Mouse (Mus musculus): ENCODE measurements around the gene Ankrd31. TPM values are rescaled to one million over a fixed set of nuclear protein-coding genes. Genes with fewer than 3 reads are reported as not detected.
"Not testable (repeated sequence)": the region's sequence is repeated elsewhere in the genome, so short reads cannot be mapped to it uniquely, and the experiment has no call there.

Gene Ankrd31
- polyA plus RNA-seq, 1 experiment = not detected

- 30% methylated on average over 1 of the region's 1 CpGs for WGBS
- no peak for DNase-seq
These were observed 12.9 kb upstream of the Ankrd31 start for GRCm38 (mm10) chr13:96735175-96735574.

GRCm38 (mm10) chr13:96740159-96740558 lies 7.9 kb upstream of the Ankrd31 start:
- no peak for TF ChIP-seq CTCF (IDR thresholded peaks at IDR 0.05; ENCODE audit: insufficient read depth, low read length)
- TF ChIP-seq POLR2A (IDR thresholded peaks at IDR 0.05; ENCODE audit: borderline replicate concordance, extremely low read depth, low read depth, low read length) = no peak
- no peak for DNase-seq
- WGBS = 86% methylated on average over 2 of the region's 2 CpGs
- Histone ChIP-seq H3K4me3 (replicated peaks; ENCODE audit: extremely low read depth, low read depth, low read length) (no peak overlapping the region), H3K4me1 (ENCODE audit: control insufficient read depth, insufficient read depth, low read length) (no peaks in the 10 kb centered on the region)

More at GRCm38 (mm10) chr13:96735175-96735574, 12.9 kb upstream of the Ankrd31 start:
- TF ChIP-seq POLR2A (IDR thresholded peaks at IDR 0.05; ENCODE audit: borderline replicate concordance, extremely low read depth, low read depth, low read length) (no peak), CTCF (IDR thresholded peaks at IDR 0.05; ENCODE audit: insufficient read depth, low read length) (no peak)
- H3K4me1 ChIP-seq (ENCODE audit: control insufficient read depth, insufficient read depth, low read length) = no peaks in the 10 kb centered on the region
- no peak overlapping the region for H3K4me3 ChIP-seq (replicated peaks; ENCODE audit: extremely low read depth, low read depth, low read length)

GRCm38 (mm10) chr13:96742871-96743270 lies 5.2 kb upstream of the Ankrd31 start:
- WGBS = 78% methylated on average over 2 of the region's 2 CpGs
- DNase-seq = no peak
- no peak for TF ChIP-seq CTCF (IDR thresholded peaks at IDR 0.05; ENCODE audit: insufficient read depth, low read length)
- TF ChIP-seq POLR2A (IDR thresholded peaks at IDR 0.05; ENCODE audit: borderline replicate concordance, extremely low read depth, low read depth, low read length) = no peak
- H3K4me1 ChIP-seq (ENCODE audit: control insufficient read depth, insufficient read depth, low read length) = no peaks in the 10 kb centered on the region
- no peak overlapping the region for H3K4me3 ChIP-seq (replicated peaks; ENCODE audit: extremely low read depth, low read depth, low read length)

GRCm38 (mm10) chr13:96746055-96746454 lies 2.0 kb upstream of the Ankrd31 start:
- WGBS = 20% methylated on average over 6 of the region's 6 CpGs
- TF ChIP-seq CTCF (IDR thresholded peaks at IDR 0.05; ENCODE audit: insufficient read depth, low read length) = no peak
- no peak for TF ChIP-seq POLR2A (IDR thresholded peaks at IDR 0.05; ENCODE audit: borderline replicate concordance, extremely low read depth, low read depth, low read length)
- H3K4me3 ChIP-seq (replicated peaks; ENCODE audit: extremely low read depth, low read depth, low read length) = no peak overlapping the region
- DNase-seq = no peak
- H3K4me1 ChIP-seq (ENCODE audit: control insufficient read depth, insufficient read depth, low read length) = no peaks in the 10 kb centered on the region

- Histone ChIP-seq H3K4me1 (ENCODE audit: control insufficient read depth, insufficient read depth, low read length) (no peaks in the 10 kb centered on the region), H3K4me3 (replicated peaks; ENCODE audit: extremely low read depth, low read depth, low read length) (no peak overlapping the region)
- DNase-seq = no peak
- TF ChIP-seq POLR2A (IDR thresholded peaks at IDR 0.05; ENCODE audit: borderline replicate concordance, extremely low read depth, low read depth, low read length) = no peak
- TF ChIP-seq CTCF (IDR thresholded peaks at IDR 0.05; ENCODE audit: insufficient read depth, low read length) = no peak
- 86% methylated on average over 6 of the region's 6 CpGs for WGBS
These were observed 1.8 kb downstream of the Ankrd31 start for GRCm38 (mm10) chr13:96749859-96750258.

- WGBS = 62% methylated on average over 2 of the region's 2 CpGs
- Histone ChIP-seq H3K4me1 (ENCODE audit: control insufficient read depth, insufficient read depth, low read length) (no peaks in the 10 kb centered on the region), H3K4me3 (replicated peaks; ENCODE audit: extremely low read depth, low read depth, low read length) (no peak overlapping the region)
- no peak for TF ChIP-seq POLR2A (IDR thresholded peaks at IDR 0.05; ENCODE audit: borderline replicate concordance, extremely low read depth, low read depth, low read length)
- no peak for TF ChIP-seq CTCF (IDR thresholded peaks at IDR 0.05; ENCODE audit: insufficient read depth, low read length)
- DNase-seq = no peak
These were observed 12.8 kb downstream of the Ankrd31 start for GRCm38 (mm10) chr13:96760848-96761247.

- not testable (repeated sequence) for DNase-seq; H3K4me1 ChIP-seq (ENCODE audit: control insufficient read depth, insufficient read depth, low read length); H3K4me3 ChIP-seq (replicated peaks; ENCODE audit: extremely low read depth, low read depth, low read length)
- 82% methylated on average over 5 of the region's 5 CpGs for WGBS
These were observed 38.0 kb downstream of the Ankrd31 start for GRCm38 (mm10) chr13:96786071-96786470.

GRCm38 (mm10) chr13:96793451-96793850 lies 45.4 kb downstream of the Ankrd31 start:
- Histone ChIP-seq H3K4me1 (ENCODE audit: control insufficient read depth, insufficient read depth, low read length) (no peaks in the 10 kb centered on the region), H3K4me3 (replicated peaks; ENCODE audit: extremely low read depth, low read depth, low read length) (no peak overlapping the region)
- no peak for DNase-seq
- TF ChIP-seq CTCF (IDR thresholded peaks at IDR 0.05; ENCODE audit: insufficient read depth, low read length) (no peak), POLR2A (IDR thresholded peaks at IDR 0.05; ENCODE audit: borderline replicate concordance, extremely low read depth, low read depth, low read length) (no peak)
- 81% methylated on average over 2 of the region's 2 CpGs for WGBS

- Histone ChIP-seq H3K4me1 (ENCODE audit: control insufficient read depth, insufficient read depth, low read length) (no peaks in the 10 kb centered on the region), H3K4me3 (replicated peaks; ENCODE audit: extremely low read depth, low read depth, low read length) (no peak overlapping the region)
- DNase-seq = no peak
- 79% methylated on average over 3 of the region's 3 CpGs for WGBS
- TF ChIP-seq CTCF (IDR thresholded peaks at IDR 0.05; ENCODE audit: insufficient read depth, low read length) (no peak), POLR2A (IDR thresholded peaks at IDR 0.05; ENCODE audit: borderline replicate concordance, extremely low read depth, low read depth, low read length) (no peak)
These were observed 47.2 kb downstream of the Ankrd31 start for GRCm38 (mm10) chr13:96795301-96795700.

- 6% methylated on average over 2 of the region's 2 CpGs for WGBS
- TF ChIP-seq POLR2A (IDR thresholded peaks at IDR 0.05; ENCODE audit: borderline replicate concordance, extremely low read depth, low read depth, low read length) (no peak), CTCF (IDR thresholded peaks at IDR 0.05; ENCODE audit: insufficient read depth, low read length) (no peak)
- Histone ChIP-seq H3K4me1 (ENCODE audit: control insufficient read depth, insufficient read depth, low read length) (no peaks in the 10 kb centered on the region), H3K4me3 (replicated peaks; ENCODE audit: extremely low read depth, low read depth, low read length) (no peak overlapping the region)
- DNase-seq = no peak
These were observed 49.4 kb downstream of the Ankrd31 start for GRCm38 (mm10) chr13:96797500-96797899.

Data from lung, adult 2 months (tissue).